Mouse (Mus musculus) Muller cell, postnatal 12 days (primary cell): Measurements from ENCODE around the gene Agpat1.

ENCODE experiments used
- DNase-seq: peaks from one replicate; pipeline ENCODE4 v3.0.0-alpha.2; 2015; ENCODE audit errors: inconsistent ontology term

Agpat1 gene

GRCm38 (mm10) chr17:34586796-34587422 lies 17.2 kb upstream of the Agpat1 start:
- DNase-seq: peak; percentile 99

GRCm38 (mm10) chr17:34587423-34587811 lies 16.6 kb upstream of the Agpat1 start:
- DNase-seq: peak; percentile 98

DNA sequence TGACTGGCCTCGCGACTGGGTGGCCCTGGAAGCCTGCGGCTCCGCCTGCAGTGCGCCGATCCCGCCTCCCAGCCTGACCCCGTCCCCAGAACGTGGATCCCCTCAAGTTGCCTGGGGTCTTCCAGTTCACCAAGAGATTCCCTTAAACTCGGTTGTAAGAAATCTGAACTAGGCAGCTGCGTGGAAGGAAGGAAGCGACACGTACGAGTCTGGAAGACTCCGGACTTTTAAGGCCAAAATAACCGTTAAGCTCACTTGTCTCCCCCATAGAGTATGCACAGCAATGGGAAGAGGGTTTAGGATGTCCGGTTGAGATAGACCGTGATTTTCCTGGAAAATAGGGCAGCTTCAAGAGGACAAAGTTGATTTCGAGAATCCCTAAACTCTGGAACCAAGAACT lies 16.2 kb upstream of the Agpat1 start:
- no peak for DNase-seq

DNA sequence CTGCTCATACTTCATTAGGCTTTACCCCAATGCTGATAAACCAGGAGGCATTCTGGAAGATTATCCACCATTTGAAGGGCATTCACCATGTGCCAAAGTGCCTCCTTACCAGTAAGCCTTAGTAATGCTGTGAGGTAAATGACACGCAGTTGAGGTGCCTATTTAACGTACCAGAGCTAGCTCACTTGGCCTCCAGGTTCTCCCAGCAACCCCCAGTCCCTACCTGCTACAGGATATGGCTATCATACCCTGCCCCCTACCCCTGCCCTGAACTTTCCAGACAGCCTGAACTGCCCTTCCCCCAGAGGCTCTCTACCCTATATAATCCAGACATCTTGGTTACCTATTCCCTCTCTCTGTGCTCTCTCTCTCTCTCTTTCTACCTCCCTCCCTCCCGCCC lies 15.3 kb upstream of the Agpat1 start:
- DNase-seq: no peak

DNA sequence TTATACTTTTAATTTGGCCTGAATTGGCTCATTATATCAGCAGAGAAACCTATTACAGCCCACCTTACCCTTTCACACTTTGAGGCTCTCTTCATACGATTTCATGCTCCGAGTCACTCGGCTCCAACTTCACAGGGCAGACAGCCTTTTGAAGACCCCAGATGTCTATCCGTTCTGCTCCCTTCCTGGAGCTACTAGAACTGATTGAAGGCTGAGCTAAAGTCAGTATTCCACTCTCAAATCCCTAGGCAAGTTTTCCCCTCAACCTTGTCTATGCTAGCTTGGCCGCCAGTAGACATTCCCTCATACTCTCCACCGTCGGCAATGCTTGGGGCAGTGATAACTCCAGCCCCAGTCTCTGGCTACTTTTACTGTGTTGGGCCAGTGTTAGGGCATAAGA lies 14.9 kb upstream of the Agpat1 start:
- DNase-seq: no peak

- DNase-seq: no peak
Measured at GRCm38 (mm10) chr17:34589681-34590101, 14.4 kb upstream of the Agpat1 start, which contains the start of gene Gpsm3. Gene Gpsm3, plus strand, starts transcription at chr17:34589806.

DNA sequence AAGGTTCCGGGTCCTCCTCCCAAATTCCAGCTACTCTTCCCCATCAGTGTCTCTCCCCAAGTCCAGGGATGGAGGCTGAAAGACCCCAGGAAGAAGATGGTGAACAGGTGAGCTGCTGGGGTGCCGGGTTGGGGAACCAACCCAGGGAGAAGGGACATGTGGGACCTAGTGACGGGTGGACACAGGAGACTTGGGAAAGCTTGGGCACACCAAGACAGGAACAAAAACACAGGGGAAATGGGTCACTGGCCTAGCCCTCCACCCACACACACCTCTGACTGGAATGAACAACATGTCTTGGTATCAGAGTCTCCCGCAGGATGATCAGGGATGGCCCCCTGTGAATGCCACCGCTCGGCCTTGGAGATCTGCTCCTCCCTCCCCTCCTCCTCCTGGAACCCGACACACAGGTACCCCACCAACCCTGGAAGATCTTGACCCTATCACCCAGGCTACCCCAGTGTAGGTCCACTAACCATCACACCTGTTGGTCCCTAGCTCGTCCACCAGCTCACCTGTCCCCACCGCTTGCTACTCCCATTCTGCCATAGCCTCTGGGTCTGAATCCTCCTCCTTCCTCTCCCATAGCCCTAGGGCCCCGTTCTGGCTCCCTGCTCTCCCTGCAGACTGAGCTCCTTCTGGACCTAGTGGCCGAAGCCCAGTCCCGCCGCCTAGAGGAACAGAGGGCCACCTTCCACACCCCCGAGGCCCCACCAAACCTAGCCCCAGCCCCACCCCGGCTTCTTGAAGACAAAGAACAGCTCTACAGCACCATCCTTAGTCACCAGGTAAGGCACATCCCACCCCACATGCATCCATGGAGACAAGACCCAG lies 13.7 kb upstream of the Agpat1 start:
- no peak for DNase-seq

- DNase-seq: no peak
Measured at GRCm38 (mm10) chr17:34591029-34591993, 12.8 kb upstream of the Agpat1 start, which contains the start of gene Pbx2. Gene Pbx2, plus strand, starts transcription at chr17:34591266.

- DNase-seq: peak; percentile 96
Measured at GRCm38 (mm10) chr17:34591994-34592375, 12.1 kb upstream of the Agpat1 start.

DNA sequence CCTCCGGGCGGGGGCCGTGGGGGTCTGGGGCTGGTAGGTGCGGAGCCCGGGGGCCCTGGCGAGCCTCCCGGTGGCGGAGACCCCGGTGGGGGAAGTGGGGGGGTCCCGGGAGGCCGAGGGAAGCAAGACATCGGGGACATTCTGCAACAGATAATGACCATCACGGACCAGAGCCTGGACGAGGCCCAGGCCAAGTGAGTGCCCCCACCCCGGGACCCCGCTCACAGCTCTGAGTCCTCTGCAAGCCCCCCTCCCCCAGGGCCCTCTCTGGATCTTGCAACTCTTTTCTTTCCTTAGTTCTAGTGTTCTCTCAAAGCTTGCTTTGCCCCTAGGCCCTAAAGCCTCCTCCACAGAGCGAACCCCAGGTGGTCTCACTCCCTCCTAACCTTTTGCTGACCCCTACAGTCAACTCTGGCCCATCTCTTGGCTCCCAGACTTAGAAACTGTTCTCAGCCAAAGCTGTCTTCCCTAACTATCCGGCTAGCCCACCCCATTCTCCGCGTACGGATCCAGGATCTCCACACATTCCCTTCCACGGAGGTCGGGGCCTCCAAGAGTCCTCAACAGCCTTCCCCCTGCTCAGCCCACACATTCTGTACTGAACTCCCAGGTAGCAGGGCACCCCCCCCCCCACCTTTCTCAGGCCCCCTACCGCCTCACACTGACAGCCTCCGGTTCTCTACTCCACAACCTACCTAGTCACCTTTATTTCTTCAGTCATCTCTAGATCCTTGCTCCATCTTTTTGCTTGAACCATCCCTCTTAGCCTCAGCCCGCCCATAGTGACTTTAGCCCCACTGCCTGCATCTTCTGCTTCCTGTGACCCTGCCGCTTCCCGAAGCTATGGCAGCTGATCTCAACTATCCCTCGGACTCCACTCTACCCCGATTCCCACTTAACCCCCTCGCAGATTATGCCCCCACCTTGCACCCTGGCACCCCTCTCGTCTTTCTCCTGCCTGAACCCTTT lies 11.2 kb upstream of the Agpat1 start:
- DNase-seq: peak; percentile 22

DNA sequence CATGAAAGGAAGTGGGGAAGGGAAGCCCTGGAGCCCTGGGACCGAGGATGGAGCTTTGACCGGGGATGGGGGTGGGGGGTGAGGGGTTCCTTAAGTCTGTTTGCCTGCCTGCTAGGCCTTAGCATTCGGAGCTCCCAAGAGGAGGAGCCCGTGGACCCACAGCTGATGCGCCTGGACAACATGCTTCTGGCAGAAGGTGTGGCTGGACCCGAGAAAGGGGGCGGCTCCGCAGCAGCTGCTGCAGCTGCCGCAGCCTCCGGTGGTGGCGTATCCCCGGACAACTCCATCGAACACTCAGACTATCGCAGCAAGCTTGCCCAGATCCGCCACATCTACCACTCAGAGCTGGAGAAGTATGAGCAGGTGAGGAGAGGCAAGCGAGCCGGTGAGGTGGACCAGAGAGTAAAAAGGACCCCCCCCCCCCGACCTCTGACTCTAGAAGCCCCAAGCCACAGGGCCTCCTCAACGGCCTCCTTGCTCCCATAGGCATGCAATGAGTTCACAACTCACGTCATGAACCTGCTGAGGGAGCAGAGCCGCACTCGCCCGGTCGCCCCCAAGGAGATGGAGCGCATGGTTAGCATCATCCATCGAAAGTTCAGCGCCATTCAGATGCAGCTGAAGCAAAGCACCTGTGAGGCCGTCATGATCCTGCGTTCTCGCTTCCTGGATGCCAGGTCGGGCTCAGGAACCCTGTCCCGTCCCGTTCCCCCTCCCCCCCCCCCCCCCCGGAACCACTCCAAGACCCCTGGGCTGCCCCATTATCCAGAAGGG lies 10.1 kb upstream of the Agpat1 start:
- no peak for DNase-seq

GRCm38 (mm10) chr17:34596098-34596497 lies 8.0 kb upstream of the Agpat1 start:
- DNase-seq: no peak

DNA sequence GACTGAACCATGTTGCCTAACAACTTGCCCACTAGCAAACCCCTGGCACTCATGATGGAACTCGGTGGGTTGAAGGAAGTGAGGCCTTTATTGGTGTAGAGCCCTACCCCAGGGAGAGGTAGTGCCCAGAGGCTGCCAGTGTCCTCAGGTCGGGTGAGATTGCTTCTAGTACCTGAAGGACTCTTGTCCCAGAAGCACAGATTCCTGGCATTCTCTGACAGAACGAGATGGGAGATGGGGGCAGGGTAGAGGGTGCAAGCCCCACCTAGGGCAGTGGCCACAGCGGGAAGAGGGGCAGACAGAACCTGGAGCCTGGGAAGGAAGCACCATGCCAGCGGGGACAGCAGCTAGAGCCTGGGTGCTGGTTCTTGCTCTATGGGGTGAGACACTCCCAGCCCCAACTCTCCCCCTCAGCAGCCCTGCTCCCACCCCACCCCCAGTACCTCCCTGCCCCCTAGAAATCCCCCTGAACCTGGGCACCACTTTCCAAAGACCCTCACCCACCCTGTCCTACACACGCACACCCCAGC lies 6.4 kb upstream of the Agpat1 start, which contains the start of gene Ager:
Gene Ager, plus strand, starts transcription at position 297 of the 530 bp plus-strand sequence.
- DNase-seq: no peak

DNA sequence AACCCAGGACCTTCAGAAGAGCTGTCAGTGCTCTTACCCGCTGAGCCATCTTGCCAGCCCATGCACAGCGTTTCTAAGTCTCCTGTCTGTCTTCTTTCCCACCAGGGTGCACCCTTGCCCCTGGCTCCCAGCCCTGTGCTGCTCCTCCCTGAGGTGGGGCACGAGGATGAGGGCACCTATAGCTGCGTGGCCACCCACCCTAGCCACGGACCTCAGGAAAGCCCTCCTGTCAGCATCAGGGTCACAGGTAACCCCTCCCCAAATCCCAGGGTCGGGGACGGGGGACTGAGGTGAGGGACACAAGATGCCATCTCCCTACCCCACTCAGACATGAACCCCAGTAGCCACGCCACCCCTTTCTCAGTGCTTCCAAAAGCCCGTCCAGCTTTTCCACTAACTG lies 4.2 kb upstream of the Agpat1 start:
- no peak for DNase-seq

GRCm38 (mm10) chr17:34601796-34602195 lies 2.3 kb upstream of the Agpat1 start:
- DNase-seq: no peak

DNA sequence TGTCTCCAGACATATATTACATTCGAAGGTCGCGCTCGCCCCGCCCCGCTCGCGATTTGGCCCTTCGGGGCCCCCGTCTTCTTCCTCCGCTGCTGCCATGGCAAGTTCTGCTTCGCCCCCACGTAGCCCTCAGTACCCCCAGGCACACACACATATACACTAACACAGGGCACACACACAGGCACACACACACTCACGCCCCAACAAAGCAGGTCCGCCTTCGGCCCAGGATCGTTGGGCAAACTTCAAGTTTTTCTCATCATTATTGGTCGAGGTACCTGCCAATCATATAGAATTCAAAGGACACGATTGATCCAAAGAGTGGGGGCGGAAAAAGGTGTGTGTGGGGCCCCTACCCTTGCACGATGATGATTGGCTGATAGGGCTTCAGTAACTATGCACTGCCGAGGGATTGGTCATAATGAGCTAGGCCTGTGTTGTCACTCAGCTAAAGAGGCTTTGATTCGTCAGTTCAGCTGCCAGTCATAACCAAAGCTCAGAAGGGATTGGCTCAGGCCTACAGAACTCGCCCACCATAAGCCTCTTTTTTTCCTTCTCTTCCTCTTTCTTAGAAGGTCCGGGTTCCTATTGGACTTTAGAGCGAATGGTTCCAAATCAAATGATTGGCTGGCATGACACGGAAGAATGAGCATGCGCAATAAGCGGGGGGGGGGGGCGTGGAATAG lies 544 bp upstream of the Agpat1 start, which contains the start of gene Rnf5:
Gene Rnf5, minus strand, starts transcription at position 316 of the 686 bp plus-strand sequence.
- peak; percentile 100 for DNase-seq

DNA sequence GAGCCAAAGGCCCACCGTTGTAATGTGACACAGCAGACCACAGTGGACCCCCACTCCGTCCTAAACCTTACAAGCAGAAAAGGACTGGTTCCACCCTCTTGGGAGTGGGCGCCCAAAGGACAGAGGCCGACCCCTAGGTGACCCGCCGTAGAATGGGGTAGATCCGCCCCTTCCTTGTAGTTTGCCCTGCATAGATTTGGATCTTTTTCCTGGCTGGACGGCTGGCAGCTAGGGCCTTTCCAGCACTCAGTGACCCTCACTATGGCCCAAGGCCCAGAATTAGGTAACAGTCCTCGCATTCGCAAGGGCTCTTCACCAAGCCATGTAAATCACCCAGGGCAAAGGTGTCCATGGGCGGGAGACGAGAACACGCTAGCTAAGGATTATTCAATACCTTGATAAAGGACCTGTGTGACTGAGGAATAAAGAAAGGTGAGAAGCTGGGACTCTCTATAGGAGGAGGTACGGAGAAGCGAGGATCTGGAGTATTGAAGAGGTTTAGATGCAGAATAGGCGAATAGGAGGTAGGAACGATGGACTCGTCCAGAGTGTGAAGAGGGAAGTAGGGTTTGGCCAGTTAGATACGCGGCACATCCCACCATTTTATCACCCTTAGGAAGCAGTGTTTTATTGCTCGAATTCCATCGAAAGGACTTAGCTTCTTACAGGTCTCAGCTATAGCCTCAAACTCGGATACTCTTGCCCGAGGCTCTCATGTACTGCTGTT lies 612 bp downstream of the Agpat1 start:
- DNase-seq: no peak

DNA sequence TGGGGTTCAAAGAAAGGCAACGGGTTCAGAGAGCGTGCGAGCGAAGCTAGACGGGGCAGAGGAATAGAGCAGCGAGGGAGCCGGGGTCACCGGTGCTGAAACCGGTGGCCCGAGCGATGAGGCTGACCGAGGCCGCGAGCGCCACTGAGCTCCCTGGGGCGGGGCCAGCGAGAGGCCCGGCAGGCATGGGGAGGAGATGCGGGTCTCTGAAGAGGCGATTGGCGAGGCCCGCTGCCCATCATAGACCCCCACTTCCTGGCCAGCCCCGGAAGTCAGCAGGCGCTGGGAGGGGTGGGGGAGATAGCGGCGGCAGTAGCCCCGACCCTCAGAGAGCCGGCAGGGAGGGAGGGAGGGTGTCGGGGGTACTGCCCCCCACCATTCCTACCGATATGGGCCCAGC lies 1.5 kb downstream of the Agpat1 start:
- DNase-seq: peak; percentile 97
